Mouse (Mus musculus): ENCODE measurements at regions not wholly inside any gene's neighbourhood (a gene's known extent, or its start where the extent isn't known, plus 50 kb on each side); places are given as distances from the start of the nearest gene placed in this dataset.

- no peak for DNase-seq (ENCODE audit: extremely low read depth, insufficient read length, low spot score)
Observed at GRCm38 (mm10) chr14:105360530-105360929, 102.2 kb downstream of the Ndfip2 start.

- no peak for DNase-seq (ENCODE audit: extremely low read depth, insufficient read length, low spot score)
Observed at GRCm38 (mm10) chr14:105359829-105360228, 101.5 kb downstream of the Ndfip2 start.
